27 mouse cellular contexts compared by ENCODE assay signal in the genomic region with DNA sequence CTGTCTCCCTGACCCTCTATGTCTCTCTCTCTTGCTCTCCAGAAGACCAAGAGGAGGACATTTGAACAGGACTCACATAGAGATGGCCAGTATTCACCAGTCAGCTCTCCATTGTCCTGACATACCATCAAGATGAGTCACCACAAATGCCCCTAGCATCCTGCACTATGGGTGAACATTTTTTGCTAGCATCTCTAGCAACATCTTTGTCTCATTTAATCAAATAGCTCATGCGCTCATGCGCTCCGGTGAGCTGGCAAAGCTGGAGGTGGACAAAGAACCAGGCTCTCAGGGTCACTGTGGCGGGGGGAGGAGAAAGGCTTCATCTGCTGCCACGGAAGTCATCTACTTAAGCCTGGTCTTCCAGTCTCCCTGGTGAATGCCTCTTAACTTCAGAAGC.
A peak's percentile ranks its signal among the peaks of the same experiment; 100 is the strongest.
DNase-seq lines count a peak whose midpoint lies in the region; ATAC-seq and TF ChIP-seq lines count a peak whose summit lies in the region.
"Had no signal": no experiment of that assay in that cellular context is flagged by ENCODE, and none has a peak within 500 bp of the region (broad histone marks: within the 10 kb centered on the region; RNA-seq: fewer than 3 reads in every experiment).

No protein-coding gene starts in this region.

- no peaks in the 10 kb centered on the region for H3K9me3 ChIP-seq in hindbrain, postnatal 0 days (ENCODE audit: low read length)
- H3K9me3 ChIP-seq in hindbrain, embryonic 12.5 days (replicated peaks): no peaks in the 10 kb centered on the region
- no peaks in the 10 kb centered on the region for H3K9me3 ChIP-seq in embryonic facial prominence, embryonic 10.5 days
- H3K9me3 ChIP-seq: embryonic facial prominence, embryonic 12.5 days; embryonic facial prominence, embryonic 15.5 days; forebrain, embryonic 12.5 days; forebrain, embryonic 15.5 days; heart, embryonic 12.5 days; heart, embryonic 15.5 days; hindbrain, embryonic 13.5 days had no signal

- peaks cover 7% of the 10 kb centered on the region; the same call in 1 of the 2 replicates for H3K4me1 ChIP-seq in hindbrain, postnatal 0 days (ENCODE audit: insufficient read depth, low read length)
- peaks cover 19% of the 10 kb centered on the region for H3K4me1 ChIP-seq in hindbrain, embryonic 12.5 days
- H3K4me1 ChIP-seq in embryonic facial prominence, embryonic 10.5 days: peaks cover 39% of the 10 kb centered on the region

- no peak for TF ChIP-seq CTCF in hindbrain, postnatal 0 days (IDR thresholded peaks at IDR 0.05; ENCODE audit: low read depth)

- H3K36me3 ChIP-seq in hindbrain, postnatal 0 days (ENCODE audit: insufficient read depth, low read length): no peaks in the 10 kb centered on the region
- H3K36me3 ChIP-seq in hindbrain, embryonic 12.5 days: no peaks in the 10 kb centered on the region
- H3K36me3 ChIP-seq in embryonic facial prominence, embryonic 10.5 days (replicated peaks): no peaks in the 10 kb centered on the region
- H3K36me3 ChIP-seq: embryonic facial prominence, embryonic 12.5 days; embryonic facial prominence, embryonic 15.5 days; forebrain, embryonic 12.5 days; forebrain, embryonic 15.5 days; heart, embryonic 12.5 days; heart, embryonic 15.5 days; hindbrain, embryonic 13.5 days had no signal

- H3K4me3 ChIP-seq in hindbrain, postnatal 0 days (ENCODE audit: low read length): no peak overlapping the region
- no peak overlapping the region for H3K4me3 ChIP-seq in hindbrain, embryonic 12.5 days
- H3K4me3 ChIP-seq in embryonic facial prominence, embryonic 10.5 days: no peak overlapping the region
- H3K4me3 ChIP-seq: embryonic facial prominence, embryonic 12.5 days; embryonic facial prominence, embryonic 15.5 days; forebrain, embryonic 12.5 days; forebrain, embryonic 15.5 days; heart, embryonic 12.5 days; heart, embryonic 15.5 days; hindbrain, embryonic 13.5 days had no signal

- WGBS in hindbrain, postnatal 0 days: 29% methylated on average over 5 of the region's 5 CpGs
- 38% methylated on average over 5 of the region's 5 CpGs for WGBS in hindbrain, embryonic 12.5 days
- 67% methylated on average over 5 of the region's 5 CpGs for WGBS in embryonic facial prominence, embryonic 10.5 days

- ATAC-seq in hindbrain, postnatal 0 days: peak; percentile 47; the same call in 1 of the 2 replicates
- no peak for ATAC-seq in hindbrain, embryonic 12.5 days (ENCODE audit: low FRiP score)
- ATAC-seq: activated CD4-positive, CD25-positive, alpha-beta regulatory T cell, adult 4 months; CD4-positive, CD25-positive, alpha-beta regulatory T cell, adult 4 months; forebrain, embryonic 15.5 days; hindbrain, embryonic 16.5 days; inflammation-experienced regulatory T-cells, adult 6 months; intestine, embryonic 16.5 days had no signal

- DNase-seq in hindbrain, postnatal 0 days (ENCODE audit: low spot score): no peak
- peak; percentile 96 for DNase-seq in Muller cell, postnatal 12 days (ENCODE audit: inconsistent ontology term)
- no peak for DNase-seq in embryonic facial prominence, embryonic 10.5 days (ENCODE audit: low spot score)
- no peak for DNase-seq in thymus, postnatal 14 days
- DNase-seq in adrenal gland, postnatal 14 days: no peak
- DNase-seq: adrenal gland, adult 8-10 months; adrenal gland, postnatal 36 days; cerebellum, adult 18-20 months; cerebellum, adult 9-10 months; cerebellum, postnatal 14 days; gastrocnemius, postnatal 25 days; heart, adult 18-20 months; heart, postnatal 10 days; heart, postnatal 36 days had no signal

- H3K9ac ChIP-seq in hindbrain, postnatal 0 days (replicated peaks; ENCODE audit: low read length): no peak overlapping the region
- no peak overlapping the region for H3K9ac ChIP-seq in hindbrain, embryonic 12.5 days
- H3K9ac ChIP-seq: embryonic facial prominence, embryonic 12.5 days; embryonic facial prominence, embryonic 15.5 days; forebrain, embryonic 12.5 days; forebrain, embryonic 15.5 days; heart, embryonic 12.5 days; heart, embryonic 15.5 days; hindbrain, embryonic 13.5 days had no signal

- H3K27ac ChIP-seq in hindbrain, postnatal 0 days: no peak overlapping the region
- H3K27ac ChIP-seq in hindbrain, embryonic 12.5 days: no peak overlapping the region
- H3K27ac ChIP-seq in embryonic facial prominence, embryonic 10.5 days (replicated peaks): peak overlapping the region; percentile 44; the same call in 1 of the 2 replicates
- H3K27ac ChIP-seq: embryonic facial prominence, embryonic 12.5 days; embryonic facial prominence, embryonic 15.5 days; forebrain, embryonic 12.5 days; forebrain, embryonic 15.5 days; heart, embryonic 15.5 days; hindbrain, embryonic 13.5 days had no signal

- no peaks in the 10 kb centered on the region; the same call in 1 of the 2 replicates for H3K27me3 ChIP-seq in hindbrain, postnatal 0 days (ENCODE audit: insufficient read depth, low read length)
- H3K27me3 ChIP-seq in hindbrain, embryonic 12.5 days: no peaks in the 10 kb centered on the region
- H3K27me3 ChIP-seq in embryonic facial prominence, embryonic 10.5 days (replicated peaks; ENCODE audit: low read depth, poor library complexity, severe bottlenecking): peaks cover 42% of the 10 kb centered on the region
- H3K27me3 ChIP-seq: embryonic facial prominence, embryonic 15.5 days; forebrain, embryonic 15.5 days; heart, embryonic 12.5 days; heart, embryonic 15.5 days; hindbrain, embryonic 13.5 days had no signal

- H3K4me2 ChIP-seq in hindbrain, postnatal 0 days (ENCODE audit: low read depth, low read length): no peak overlapping the region
- no peak overlapping the region for H3K4me2 ChIP-seq in hindbrain, embryonic 12.5 days (replicated peaks)
- H3K4me2 ChIP-seq: embryonic facial prominence, embryonic 12.5 days; embryonic facial prominence, embryonic 15.5 days; forebrain, embryonic 12.5 days; forebrain, embryonic 15.5 days; heart, embryonic 12.5 days; heart, embryonic 15.5 days; hindbrain, embryonic 13.5 days had no signal
